Mouse (Mus musculus) CD4-positive, CD25-positive, alpha-beta regulatory T cell, adult 2 months (primary cell): Measurements from ENCODE around the gene Brd1.
"Not testable (repeated sequence)": the region's sequence is repeated elsewhere in the genome, so short reads cannot be mapped to it uniquely, and the experiment has no call there.

Experiments used
- DNase-seq: peaks from one replicate; pipeline ENCODE4 v3.0.0-alpha.2; 2012; ENCODE audit warnings: low read depth, low spot score

Gene Brd1

DNA sequence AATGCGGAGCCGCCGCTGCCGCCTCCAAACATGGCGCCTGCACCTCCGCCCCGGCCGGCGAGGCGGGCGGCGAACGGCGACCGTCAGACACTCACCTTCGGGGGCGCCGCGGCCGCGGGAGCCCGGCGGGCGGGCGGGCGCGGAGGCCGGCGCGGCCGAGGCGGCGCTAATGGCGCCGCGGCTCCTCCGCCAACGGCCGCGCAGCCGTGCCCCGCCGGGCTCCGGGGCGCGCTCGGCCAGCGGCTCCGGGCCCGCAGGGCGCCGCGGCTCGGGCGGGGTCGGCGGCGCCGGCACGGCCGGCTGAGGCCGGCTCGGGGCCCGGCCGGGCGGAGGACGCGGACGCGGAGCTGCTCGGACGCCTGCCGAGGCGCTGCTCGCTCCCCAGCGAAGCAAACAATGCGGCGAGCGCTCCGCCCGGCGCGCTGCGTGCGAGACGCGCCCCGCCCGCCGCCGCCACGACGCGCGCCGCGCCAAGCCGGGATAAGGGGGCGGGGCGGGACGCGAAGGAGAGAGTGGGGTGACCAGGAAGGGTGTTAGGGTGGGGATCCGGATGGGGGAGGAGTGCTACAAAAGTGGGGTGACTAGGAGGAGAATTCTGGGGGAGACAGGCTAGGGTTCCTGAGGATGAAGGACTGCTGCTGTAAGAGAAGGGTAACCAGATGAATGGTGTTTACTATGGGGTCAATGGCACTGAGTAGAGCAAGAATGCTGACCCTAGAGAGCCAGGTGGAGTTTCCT, at the start of gene Brd1:
Gene Brd1, minus strand, starts transcription at position 400 of the 738 bp plus-strand sequence.
- DNase-seq, result peak; percentile 75

DNA sequence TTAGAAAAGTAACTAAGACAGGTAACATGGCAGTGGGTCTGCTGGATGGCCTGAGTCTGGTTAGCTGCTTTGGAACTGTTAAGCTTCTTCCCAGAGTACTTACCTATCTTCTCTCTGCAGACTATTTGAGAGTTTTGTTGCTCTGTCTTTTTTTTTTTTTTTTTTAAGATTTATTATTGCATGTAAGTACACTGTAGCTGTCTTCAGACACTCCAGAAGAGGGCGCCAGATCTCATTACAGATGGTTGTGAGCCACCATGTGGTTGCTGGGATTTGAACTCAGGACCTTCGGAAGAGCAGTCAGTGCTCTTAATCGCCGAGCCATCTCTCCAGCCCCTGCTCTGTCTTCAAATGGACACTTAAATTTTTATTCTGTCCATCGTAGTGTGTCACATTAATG, 40.6 kb upstream of the Brd1 start:
- not testable (repeated sequence) for DNase-seq

DNA sequence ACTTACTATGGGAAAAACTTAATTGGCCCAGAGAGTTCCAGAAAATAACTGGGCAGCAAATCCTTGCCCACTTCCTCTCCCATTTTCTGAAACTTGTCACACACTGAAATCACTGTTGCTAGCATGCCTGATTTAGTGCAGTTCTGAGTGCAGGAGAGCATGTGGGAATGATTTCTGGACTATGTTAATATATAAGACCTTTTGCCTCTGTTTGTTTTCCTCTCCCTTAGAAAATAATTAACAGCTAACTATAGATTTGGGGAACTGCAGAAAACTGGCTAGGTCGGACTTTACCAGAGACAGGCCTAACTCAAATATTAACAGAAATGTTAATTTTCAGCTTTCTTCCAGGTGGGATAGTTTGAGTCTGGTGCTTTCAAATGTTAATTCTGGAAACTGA, 34.5 kb upstream of the Brd1 start:
- DNase-seq, result no peak

DNA sequence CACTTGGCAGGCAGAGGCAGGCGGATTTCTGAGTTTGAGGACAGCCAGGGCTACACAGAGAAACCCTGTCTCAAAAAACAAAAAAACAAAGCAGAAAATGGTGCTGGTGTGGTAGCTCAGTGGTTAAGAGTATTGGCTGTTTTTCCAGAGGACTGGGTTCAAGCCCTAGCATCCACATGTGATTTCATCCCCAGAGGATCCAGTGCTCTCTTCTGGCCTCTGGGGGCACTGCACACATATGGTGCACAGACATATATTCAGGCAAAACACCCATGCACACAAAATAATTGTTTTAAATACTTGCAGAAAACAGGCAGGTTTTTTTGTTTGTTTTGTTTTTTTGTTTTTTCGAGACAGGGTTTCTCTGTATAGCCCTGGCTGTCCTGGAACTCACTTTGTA, 32.1 kb upstream of the Brd1 start:
- peak; percentile 16 for DNase-seq

DNA sequence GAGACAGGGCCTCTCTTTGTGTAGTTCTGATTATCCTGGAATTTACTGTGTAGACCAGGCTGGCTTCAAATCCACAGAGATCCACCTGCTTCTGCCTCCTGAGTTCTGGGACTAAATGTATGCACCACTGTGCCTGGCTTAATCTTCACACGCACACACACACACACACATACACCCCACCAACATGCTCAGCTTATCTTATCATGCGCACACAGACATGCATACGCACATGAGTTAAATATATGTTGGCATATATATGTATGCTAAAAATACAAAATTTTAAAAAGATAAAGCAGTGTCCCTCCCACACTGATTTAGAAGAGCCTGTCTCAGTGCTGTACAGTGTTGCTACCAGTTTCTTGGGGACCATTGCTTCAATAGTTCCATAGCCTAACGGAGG, 27.5 kb upstream of the Brd1 start:
- DNase-seq, result no peak

DNA sequence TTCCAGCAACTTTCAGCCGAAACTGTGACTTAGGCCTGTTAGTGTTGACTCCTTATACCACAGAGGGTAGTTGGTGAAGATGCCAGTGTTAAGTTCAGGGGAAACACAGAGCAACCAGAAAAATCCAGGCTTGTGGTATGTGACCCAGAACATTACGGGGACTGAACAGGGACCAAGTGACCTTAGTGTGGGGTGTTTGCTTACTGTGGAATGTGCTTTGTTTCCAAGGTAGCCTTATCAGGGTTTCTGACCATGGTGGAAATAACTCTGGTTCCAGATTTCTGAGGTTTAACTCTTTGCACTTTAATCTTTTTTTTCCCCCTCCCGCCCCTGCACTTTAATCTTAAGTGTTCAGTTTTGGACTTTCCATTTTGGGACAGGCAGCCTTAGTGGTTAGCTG, 24.0 kb upstream of the Brd1 start:
- DNase-seq, result no peak

DNA sequence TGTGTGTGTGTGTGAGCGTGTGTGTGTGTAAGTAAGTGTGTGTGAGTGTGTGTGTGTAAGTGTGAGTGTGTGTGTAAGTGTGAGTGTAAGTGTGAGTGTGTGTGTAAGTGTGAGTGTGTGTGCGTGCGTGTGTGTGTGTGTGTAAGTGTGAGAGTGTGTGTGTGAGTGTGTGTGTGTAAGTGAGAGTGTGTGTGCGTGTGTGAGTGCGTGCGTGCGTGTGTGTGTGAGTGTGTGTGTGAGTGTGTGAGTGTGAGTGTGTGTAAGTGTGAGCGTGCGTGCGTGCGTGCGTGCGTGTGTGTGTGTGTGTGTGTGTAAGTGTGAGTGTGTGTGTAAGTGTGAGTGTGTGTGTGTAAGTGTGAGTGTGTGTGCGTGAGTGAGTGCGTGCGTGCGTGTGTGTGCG, 21.7 kb upstream of the Brd1 start:
- DNase-seq, result no peak

DNA sequence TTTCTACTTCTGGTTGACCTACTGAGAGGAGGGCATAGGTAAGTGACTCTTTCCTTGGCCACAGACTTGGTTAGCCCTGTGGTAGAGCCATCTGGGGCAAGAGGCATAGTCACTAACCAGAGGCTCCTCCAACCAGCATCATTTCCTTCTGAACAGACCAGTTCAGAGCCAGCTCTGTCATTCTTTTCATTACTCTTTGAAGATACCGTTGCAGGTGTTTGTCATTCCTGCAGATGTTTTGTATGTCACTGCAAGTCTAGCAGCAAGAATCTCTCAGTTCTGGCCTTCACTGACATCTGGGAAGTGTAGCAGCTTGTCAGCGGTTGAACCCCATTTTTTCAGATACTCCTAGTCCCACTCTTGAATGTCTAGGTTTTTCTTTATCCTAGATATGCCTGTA, 20.9 kb upstream of the Brd1 start:
- no peak for DNase-seq

DNA sequence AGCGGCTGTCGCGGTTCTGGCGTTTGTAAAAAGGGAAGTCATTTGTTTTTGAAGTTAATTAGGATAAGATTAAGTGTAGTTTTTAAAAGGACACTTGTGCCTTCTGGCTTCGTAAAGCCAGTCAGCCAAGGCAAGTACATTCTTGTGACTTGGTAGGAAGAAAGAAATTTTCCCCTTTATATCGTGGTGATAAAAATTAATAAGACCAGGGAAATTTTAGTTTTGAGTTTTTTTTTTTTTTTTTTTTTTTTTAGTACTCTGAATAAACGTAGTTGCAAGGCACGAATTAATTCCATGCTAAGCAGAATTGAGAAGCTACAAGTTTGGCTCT, 18.3 kb upstream of the Brd1 start:
- DNase-seq, result no peak

DNA sequence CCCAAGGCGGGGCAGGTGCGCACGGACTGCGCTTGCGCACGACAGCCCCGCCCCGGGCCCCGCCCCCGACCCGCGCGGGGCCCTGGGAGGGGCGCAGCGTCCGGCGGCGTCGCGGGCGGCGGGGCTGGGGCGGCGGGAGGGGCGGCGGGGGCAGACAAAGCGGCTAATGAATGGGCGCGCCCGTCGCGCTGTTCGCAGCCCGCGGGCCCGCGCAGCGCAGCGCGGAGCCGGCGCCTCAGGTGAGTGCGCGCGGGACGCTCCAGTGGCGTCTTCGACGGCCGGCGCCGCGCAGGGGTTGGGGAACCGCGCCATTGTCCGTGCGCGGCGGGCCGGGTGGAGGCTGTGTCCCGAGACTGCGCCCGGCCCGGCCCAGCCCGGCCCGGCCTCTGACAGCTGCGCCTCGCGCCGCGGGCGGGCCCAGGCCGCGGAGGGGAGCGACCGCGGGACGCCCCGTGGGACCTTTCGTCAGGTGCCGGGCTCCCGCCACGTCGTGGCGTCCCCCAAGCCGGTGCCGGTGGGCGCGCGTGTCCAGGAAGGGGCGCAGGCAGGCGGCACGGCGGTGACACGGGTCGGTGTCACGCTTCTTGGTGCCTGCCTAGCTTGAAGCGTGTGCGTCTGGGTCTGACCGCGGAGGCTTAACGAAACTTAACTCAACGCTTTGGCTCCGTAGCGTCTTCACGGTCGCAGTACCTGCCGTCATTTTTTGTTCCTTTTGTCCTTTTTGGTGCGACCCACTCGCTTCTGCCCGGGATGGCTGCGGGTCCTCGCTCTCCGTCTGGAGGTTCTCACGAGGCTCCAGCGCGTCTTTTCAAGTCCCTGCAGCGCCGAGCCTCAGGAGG, 17.8 kb upstream of the Brd1 start, which contains the start of gene Zbed4:
Gene Zbed4, plus strand, starts transcription at position 97 of the 839 bp plus-strand sequence.
- peak; percentile 70 for DNase-seq

DNA sequence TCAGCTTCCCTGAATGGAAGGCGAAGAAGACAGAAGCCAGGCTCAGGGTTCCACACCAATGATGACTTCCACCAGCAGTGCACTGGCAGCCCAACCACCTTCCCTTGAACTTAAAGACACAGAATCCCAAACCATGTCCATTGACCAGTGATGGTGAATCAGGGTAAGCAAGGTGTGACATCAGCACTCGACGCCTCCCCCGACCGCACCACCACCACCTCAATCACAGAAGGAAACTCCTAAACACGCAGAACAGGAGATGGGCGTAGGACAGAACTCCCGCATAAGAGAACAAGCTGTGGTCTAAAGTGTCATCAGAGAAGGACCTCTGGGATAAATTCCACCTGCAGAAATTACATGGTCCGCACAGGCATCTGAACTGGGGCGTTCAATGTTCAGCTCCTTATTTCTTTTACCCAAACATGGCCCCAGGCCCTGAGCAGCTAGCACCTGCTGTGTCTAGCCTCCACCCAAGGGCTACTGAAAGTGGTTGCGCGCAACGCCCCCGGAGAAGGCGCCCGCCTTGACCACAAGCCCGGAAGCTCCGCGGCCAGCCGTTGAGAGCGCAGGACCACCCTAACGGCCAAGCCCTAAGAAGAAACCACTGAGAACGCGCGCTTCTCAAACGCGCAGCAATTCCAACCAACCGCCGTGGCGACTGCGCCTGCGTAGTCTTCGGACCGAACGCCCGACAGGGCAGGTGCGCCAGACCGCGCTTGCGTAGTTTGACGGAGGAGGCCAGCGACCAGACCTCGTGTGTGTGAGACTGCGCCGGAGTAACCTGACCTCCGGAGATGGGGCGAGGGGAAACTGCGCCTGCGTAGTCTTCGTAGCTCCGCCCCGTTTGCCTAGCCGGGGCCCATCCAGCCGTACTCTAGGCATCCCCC, 16.9 kb upstream of the Brd1 start:
- peak; percentile 100 for DNase-seq

DNA sequence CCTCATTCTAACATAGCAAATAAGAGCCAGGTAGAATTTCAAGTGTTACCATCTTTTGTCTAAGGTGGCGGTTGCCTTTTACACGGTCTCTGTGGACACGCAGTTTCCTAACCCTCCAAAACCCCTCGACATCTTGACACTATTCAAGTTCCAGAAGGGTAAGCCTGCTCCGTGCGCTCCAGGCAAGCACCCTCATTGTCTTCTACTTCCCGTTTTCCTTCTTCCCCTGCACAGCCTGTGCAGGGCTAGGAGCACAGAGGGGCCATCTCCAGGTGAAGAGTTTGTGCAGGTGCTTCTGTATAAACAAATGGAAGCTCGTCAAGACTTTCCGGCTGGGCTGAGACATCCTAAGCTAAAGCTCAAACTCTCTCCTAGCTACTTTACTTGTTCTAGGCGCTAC, 16.0 kb upstream of the Brd1 start:
- DNase-seq, result no peak

DNA sequence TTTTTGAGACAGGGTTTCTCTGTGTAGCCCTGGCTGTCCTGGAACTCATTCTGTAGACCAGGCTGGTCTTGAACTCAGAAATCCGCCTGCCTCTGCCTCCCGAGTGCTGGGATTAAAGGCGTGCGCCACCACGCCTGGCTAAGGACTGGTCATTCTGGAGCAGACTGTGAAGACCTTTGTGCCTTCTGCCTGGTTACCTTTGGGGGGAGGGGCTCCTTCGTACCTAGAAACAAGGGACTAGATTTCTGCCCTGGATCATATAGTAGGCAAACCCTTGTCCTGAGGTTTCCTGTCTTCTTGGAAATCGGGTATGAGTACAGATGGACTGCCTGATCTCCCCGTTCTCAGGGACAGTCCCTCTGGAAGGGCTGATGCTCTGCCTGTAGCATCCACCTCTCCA, 15.6 kb upstream of the Brd1 start:
- DNase-seq, result not testable (repeated sequence)

DNA sequence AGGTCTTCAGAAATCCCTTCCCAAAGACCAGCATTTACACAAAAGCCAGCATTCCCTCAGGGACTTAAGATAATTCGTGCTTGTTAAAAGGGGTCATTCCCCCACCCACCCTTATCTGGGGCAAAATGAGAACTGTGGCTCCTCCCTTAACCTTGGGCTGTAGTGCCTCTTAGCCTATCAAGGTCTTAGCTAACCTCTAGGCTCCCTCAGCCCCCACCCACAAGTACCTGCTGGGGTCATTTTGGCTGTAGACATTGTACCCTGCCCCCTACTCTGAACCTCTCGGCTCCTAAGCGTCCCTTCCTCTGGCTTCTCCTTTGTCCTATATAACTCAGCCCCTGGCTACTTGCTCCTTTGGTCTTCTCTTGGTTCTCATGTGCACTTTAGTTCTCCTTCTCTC, 11.9 kb upstream of the Brd1 start:
- DNase-seq, result no peak

DNA sequence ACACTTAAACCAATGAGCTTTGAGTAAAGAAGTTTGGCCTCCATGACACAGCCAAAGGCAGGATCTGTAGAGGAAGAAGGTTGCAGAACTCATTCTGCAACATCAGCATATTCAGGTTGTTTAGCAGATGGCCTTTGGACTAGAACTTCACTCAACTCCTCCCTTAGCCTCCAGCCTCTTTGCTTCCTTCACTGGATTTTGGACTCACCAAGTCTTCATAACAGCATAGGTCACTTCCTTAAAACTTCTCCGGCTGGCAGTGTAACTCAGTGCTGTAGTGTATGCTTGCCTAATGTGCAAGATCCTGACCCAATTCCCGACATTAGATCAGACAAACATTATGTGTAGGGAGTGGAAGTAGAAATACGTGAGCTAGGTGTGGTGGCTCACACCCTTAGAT, 11.3 kb upstream of the Brd1 start:
- DNase-seq, result no peak

DNA sequence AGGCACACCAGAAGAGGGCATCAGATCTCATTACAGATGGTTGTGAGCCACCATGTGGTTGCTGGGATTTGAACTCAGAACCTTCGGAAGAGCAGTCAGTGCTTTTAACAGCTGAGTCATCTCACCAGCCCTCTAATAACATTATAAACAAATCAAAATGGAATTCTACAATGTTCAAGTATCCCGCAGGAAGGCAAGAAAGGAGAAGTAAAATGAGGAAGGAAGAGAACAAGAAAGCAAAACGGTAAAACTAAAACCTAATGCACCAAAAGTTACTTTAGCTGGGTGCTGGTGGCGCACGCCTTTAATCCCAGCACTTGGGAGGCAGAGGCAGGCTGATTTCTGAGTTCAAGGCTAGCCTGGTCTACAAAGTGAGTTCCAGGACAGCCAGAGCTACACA, 9.3 kb upstream of the Brd1 start:
- DNase-seq, result not testable (repeated sequence)

DNA sequence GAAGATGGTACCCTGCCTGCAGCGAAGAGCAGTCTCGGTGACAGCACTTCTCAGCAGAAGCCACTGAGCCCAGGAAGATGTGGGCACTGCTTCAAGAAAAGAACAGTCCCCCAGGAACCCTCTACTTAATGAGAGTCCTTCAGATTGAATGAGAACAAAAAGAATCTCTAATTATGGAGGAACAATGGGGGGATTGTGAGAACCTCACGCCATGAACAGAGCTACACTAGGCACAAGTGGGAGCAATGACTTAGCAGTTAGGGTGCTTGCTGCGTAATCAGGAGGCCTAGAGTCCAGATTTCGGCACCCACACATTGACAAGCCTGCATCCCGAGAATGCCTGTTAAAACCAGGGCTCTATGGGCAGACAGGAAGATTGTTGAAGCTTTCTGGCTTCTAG, 7.3 kb upstream of the Brd1 start:
- no peak for DNase-seq

DNA sequence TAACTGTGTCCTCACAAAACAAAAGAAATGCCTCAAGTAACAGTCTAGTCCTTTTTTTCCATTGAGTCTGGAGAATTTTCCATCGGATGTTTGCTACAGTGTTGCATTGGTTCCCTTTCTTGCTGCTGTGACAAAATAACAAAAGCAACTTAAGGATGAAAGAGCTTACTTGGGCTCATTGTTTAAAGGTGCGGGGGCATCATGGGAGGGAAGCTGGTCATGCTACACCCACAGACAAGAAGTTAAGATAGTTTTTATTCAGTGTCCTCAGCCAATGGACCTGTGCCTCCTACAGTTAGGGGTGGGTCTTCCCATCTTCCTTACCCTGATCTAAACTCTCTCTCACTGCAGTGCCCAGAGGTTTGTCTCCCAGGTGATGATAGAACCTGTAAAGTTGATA, 4.4 kb upstream of the Brd1 start:
- no peak for DNase-seq

DNA sequence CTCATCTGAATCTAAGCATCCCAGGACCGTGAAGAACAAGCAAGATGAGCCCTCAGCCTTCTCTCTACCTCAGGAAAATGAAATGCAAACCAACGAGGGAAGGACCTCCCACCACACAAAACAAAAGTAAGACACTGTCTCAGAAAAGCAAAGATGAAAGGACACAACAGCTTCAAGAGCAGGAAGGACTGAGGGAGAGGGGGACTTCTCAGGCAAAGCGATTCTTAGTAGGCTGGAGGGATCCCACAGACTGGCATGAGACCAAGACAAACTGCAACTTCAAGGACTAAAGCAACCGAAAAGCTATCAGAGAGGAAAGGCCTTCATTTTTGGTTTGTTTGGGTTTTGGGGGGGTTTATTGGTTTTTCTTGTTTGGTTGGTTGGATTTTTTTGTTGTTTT, 2.1 kb upstream of the Brd1 start:
- DNase-seq, result no peak

DNA sequence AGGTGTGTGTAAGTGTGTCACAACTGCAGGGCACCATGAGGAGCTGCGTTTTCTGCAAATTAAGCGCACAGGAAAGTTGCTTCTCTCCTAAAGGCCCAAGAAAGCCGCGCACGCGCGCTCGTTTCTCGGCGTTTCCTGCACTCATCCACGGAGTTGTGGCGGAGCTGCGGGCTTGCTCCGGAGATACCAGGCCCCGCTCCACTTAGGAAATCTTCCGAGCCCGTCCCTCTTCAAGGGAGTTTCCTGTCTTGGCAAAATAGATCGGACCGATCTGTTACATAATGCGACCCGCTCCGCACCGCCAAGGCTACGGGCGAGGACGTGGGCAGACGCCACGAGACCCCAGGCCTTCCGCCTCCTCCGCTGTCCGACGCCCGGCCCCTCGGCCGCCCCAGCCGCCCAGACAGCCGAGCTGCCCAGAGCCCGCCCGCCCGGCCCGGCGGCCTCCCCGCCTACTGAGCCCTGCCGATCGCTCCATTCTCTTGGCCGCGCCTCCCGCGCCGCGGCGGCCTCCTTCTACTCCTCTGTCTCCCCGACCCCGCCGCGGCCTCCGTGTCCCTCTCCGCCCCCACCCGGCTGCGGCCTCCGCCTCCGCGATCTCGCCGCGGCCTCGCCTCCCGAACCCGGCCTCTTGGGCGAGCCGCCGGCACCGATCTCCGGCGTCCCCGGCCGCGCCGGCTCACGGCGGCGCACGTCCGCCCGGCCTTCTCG, 837 bp downstream of the Brd1 start:
- DNase-seq, result peak; percentile 82

DNA sequence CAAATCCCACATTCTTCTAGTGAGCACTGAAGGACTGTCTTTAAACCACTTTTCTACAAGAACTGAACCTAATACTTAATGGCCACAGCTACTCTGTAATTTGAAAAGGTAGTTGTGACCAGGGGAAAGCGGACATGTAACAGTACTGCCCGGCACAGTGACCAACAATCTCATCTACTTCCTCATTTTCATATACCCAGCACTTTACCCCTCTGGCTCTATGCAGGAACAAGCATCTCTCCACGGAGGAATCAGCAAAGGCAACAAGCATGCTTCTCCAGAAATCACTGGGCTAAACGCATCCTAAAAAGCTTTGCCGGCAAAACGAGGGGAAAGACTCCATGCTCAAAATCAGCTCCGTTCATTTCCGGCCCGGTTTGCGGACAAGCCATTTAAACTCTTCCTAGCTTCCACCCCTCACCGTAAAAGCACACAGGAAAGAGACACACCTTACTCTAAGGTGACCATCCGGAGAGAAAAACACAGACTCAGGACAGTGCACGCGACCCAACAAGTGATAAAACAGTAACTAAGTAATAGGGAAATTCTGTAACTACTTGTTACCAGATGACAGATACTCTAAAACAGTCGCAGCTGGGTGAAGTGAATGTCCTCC, 1.5 kb downstream of the Brd1 start:
- DNase-seq, result no peak
